Mouse (Mus musculus) CH12.LX (cell line): ENCODE measurements at regions not wholly inside any gene's neighbourhood (a gene's known extent, or its start where the extent isn't known, plus 50 kb on each side); places are given as distances from the start of the nearest gene placed in this dataset.

Source experiments
- CTCF ChIP-seq, 2 experiments: IDR thresholded peaks in 1 of 2; conservative IDR thresholded peaks in 1 of 2; 2 replicates each; pipeline ENCODE4 v1.5.1; 2011 to 2012; ENCODE audit warnings: low read depth in 2 of 2, low read length in 2 of 2, improper control_type of control experiment in 1 of 2, inconsistent platforms in 1 of 2, mild to moderate bottlenecking in 1 of 2, moderate library complexity in 1 of 2
- EP300 ChIP-seq: IDR thresholded peaks from 2 replicates; pipeline ENCODE4 v1.6.1; 2011; ENCODE audit warnings: low read length, improper control_type of control experiment
- ETS1 ChIP-seq: conservative IDR thresholded peaks from 2 replicates; pipeline ENCODE4 v1.6.1; 2012; ENCODE audit warnings: low read depth, mild to moderate bottlenecking, inconsistent platforms, low read length, improper control_type of control experiment, moderate library complexity
- HCFC1 ChIP-seq: IDR thresholded peaks from 2 replicates; pipeline ENCODE4 v1.6.1; 2012; ENCODE audit warnings: low read depth, mild to moderate bottlenecking, inconsistent platforms, low read length, improper control_type of control experiment
- IRF4 ChIP-seq: IDR thresholded peaks from 2 replicates; pipeline ENCODE4 v1.6.1; 2014; ENCODE audit warnings: low read depth, mild to moderate bottlenecking, inconsistent platforms, low read length, improper control_type of control experiment
- MAX ChIP-seq: IDR thresholded peaks from 2 replicates; pipeline ENCODE4 v1.6.1; 2011; ENCODE audit warnings: low read length, improper control_type of control experiment
- NRF1 ChIP-seq: IDR thresholded peaks from 2 replicates; pipeline ENCODE4 v1.6.1; 2014; ENCODE audit warnings: low read depth, mild to moderate bottlenecking, inconsistent platforms, low read length, improper control_type of control experiment, moderate library complexity
- POLR2A ChIP-seq: IDR thresholded peaks from 2 replicates; pipeline ENCODE4 v1.6.1; 2011; ENCODE audit warnings: low read depth, mild to moderate bottlenecking, improper control_type of control experiment, low read length
- TCF12 ChIP-seq: IDR thresholded peaks from 2 replicates; pipeline ENCODE4 v1.6.1; 2014; ENCODE audit warnings: low read depth, mild to moderate bottlenecking, inconsistent platforms, low read length, improper control_type of control experiment
- ZNF384 ChIP-seq: IDR thresholded peaks from 2 replicates; pipeline ENCODE4 v1.6.1; 2012; ENCODE audit warnings: low read depth, low read length, improper control_type of control experiment, inconsistent platforms

GRCm38 (mm10) chr7:93023489-93024130, 56.1 kb upstream of the Fam181b start:
- TF ChIP-seq POLR2A = no peak
- no peak for TF ChIP-seq CTCF (conservative IDR thresholded peaks at IDR 0.05 in 1 of 2, IDR thresholded peaks at IDR 0.05 in 1 of 2; ENCODE audit: low read depth in 2 of 2, low read length in 2 of 2)
- no peak for TF ChIP-seq EP300
- TF ChIP-seq MAX = no peak
- no peak for TF ChIP-seq NRF1
- TF ChIP-seq ETS1 = no peak
- no peak for TF ChIP-seq HCFC1
- TF ChIP-seq IRF4 = no peak
- TF ChIP-seq TCF12 = no peak
- TF ChIP-seq ZNF384 = no peak
